Mouse (Mus musculus) kidney, postnatal 25 days (tissue): ENCODE measurements around the gene Samsn1.
"Not testable (repeated sequence)": the region's sequence is repeated elsewhere in the genome, so short reads cannot be mapped to it uniquely, and the experiment has no call there.

Experiments used
- DNase-seq, 2 experiments: peaks; one replicate each; pipeline ENCODE4 v3.0.0; 2021; ENCODE audit warnings: mixed read lengths in 2 of 2

Samsn1 gene

GRCm38 (mm10) chr16:75872241-75872640, 149.8 kb downstream of the Samsn1 start:
- DNase-seq, result no peak

GRCm38 (mm10) chr16:75867400-75867799, 154.7 kb downstream of the Samsn1 start:
- no peak for DNase-seq

DNA sequence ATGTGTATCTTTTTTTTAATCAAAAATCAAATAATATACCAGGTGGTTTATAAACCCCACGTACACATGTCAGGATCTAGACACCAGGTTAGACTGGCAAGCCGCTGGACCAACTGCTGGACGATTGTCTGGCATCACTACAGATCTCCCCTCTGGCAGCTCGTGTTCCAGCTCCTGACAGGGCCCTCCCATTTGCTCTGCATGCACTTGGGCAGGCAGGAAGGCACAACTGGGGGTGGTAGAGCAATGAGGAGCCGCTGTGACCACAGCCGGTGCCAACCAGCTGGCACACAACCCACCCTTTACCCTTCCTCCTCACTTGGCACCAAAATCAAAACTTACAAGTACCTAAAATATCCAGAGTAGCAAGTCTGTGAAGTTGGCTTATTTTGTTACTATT, 156.6 kb downstream of the Samsn1 start:
- no peak for DNase-seq

- no peak for DNase-seq
Measured at GRCm38 (mm10) chr16:75864673-75865072, 157.4 kb downstream of the Samsn1 start.

- DNase-seq, result no peak
Measured at GRCm38 (mm10) chr16:75856343-75856742, 165.7 kb downstream of the Samsn1 start.

GRCm38 (mm10) chr16:75855402-75855801, 166.7 kb downstream of the Samsn1 start:
- DNase-seq, result no peak

DNA sequence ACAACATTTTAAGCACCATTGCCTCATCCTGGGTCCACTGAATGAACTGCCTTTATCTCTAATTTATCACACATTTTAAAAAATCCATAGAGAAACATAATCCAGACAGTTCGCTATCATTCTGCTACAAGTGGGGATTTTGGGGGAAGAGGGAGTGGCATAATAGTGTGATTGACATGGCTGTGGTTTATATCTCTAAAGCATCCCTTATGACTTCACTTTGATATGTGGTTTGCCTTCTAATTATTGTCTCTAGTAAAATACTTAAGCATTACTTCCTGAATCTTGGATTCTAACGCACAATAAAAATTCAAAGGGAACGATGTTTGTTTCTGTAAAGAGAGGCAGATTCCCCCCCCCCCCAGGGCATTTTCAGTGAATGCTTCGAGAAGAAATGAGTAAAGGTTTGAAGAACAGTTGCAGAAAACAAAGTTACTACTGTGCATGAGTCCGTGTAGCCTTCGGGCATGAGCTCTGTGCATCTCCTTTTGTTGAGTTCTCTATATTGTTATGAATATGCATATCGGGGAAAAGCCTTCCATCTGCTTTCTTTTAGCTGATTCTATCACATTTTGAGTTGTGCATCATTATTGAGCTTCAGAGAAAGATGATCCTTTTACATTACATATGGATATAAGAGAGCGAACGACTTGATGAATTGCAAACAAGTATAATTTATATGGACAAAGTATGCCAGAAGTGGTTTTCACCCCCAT, 168.4 kb downstream of the Samsn1 start:
- no peak for DNase-seq

GRCm38 (mm10) chr16:75852485-75852884, 169.6 kb downstream of the Samsn1 start:
- DNase-seq, result no peak

DNA sequence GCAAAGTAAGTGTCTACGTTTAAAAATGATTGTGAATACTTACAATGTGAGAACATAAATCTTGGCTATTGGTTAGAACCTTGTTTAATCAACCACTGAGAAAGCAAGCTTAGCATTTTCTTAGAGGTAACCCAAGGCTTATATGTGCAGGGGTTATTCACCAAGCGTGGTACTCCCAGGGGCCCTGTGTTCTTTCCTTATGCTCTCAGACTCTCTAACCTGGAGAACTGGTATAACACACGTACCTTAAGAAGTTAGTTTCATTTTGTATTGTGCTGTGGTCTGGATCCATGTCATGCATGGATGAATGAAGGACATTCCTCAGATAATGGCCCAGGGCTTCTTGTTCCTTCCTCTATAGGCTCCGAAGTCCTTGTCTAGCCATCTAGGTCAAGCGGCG, 173.0 kb downstream of the Samsn1 start:
- no peak for DNase-seq

DNA sequence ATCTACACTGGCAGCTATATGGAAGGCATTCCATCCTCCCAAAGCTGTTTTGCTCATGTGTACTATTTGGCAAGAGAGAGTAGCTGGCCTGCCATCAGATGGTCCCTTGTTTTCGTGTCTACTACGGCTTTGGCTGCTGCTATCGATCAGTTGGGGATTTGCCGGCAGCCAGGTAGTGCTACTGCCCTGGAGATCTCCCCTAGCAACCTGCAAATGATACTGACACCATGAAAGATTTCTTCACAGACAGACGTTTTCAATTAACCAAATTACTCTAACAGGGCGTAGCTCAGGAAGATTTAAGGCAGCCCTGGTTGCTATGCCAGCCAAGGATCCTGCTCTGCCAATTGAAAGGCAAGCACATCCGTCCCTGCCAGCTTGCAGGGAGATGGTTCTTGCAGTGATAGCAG, 178.4 kb downstream of the Samsn1 start:
- DNase-seq, result no peak

- no peak for DNase-seq
Measured at GRCm38 (mm10) chr16:75843031-75843430, 179.1 kb downstream of the Samsn1 start.

DNA sequence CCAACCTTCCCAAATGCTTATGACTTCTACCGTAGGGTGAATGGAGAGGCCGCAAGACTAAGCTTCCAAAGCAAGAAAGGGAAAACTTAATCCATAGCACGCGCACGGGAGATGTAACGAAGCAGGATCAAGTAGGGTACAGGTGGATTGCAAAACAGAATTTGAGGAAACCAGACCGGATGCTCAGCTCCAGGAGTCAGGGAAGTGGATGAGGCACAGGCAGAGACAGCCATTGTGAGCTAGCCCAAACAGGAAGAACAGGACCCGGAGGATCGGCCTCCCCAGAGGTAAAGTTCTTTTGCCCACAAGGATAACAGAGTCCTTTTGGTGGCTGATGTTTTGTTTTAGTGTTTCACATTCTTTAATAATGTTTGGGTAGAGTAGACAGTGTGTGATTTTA, 179.5 kb downstream of the Samsn1 start:
- no peak for DNase-seq

GRCm38 (mm10) chr16:75837728-75838451, 184.2 kb downstream of the Samsn1 start:
- DNase-seq, result no peak

DNA sequence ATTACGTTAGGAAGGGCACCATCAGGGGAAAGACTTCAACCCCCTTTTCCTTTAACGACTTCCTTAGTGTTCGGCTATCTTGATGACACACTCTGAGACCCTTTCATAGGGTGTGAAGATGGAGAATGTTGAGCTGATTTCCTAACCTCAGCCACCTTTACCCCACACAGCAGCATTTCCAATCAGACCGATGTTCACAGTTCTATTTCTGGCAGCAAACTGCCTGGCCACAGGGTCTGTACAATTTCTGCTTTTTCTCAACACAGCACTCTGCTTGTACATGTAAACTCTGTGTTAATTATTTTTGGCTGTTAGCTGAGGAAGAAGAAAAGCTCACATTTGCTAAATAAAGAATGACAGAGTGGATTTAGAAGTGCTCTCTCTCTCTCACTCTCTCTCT, 190.7 kb downstream of the Samsn1 start:
- DNase-seq, result no peak

DNA sequence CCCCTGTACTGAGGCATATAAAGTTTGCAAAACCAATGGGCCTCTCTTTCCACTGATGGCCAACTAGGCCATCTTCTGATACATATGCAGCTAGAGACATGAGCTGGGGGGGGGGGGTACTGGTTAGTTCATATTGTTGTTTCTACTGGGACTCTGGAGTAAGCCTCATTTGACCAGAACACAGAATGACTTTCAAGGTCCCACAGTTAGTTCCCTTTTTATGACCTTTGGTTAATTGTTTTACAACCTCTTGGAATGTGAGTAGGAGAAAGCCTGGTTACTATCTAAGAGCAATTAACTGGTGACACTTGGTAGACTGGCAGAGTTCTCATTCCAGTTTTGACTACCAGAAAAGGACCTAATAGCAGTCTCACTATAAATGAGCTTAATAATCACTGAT, 195.1 kb downstream of the Samsn1 start:
- not testable (repeated sequence) for DNase-seq

DNA sequence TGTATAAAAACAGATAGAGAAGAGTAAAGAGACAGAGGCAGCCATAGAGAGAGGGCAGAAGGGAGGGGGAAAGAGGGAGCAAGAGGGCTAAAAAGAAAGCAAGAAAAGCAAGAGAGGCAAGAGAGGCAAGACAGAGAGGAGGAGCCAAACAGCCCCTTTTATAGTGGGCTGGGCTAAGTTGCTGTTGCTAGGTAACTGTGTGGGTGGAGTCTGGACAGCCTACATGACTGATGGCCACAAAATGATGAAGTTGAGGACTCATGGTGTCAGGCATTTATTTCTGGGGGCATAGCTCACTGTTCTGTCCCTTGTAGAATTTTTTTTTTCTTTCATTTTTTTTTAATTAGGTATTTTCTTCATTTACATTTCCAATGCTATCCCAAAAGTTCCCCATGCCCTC, 195.6 kb downstream of the Samsn1 start:
- no peak for DNase-seq

- DNase-seq, result no peak
Measured at GRCm38 (mm10) chr16:75823226-75823625, 198.9 kb downstream of the Samsn1 start.

- DNase-seq, result no peak
Measured at GRCm38 (mm10) chr16:75820963-75821362, 201.1 kb downstream of the Samsn1 start.
